Mouse (Mus musculus): ENCODE measurements around the gene Pdk2.

DNA sequence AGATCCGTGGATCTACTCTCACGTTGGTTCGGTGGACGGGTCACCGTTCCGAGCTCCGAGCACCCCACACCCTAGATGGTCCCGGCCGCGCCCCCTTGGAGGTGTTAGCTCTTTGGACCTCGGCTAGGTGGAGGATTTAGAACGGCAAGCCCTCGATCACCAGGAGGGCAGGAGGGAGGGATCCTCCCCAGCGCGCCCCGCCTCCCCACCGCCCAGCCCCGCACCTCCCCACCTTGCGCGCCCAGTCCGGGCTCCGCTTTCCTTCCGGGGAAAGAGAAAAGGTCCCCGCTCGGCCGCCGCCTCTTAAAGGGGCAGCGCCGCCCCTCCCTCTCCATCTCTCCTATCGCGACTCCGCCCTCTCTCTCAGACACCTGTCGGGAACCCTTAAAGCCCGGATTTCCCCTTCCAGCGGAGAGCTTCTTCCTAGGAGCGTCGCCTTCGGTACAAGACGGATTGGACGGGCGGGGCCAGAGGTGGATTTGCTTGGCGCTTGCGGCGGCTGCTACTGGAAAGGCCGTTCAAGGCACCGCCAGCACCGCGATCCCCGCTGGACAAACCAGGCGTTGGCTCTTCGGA, 35.5 kb upstream of the Pdk2 start, which contains the start of gene Itga3:
- TF ChIP-seq CTCF (IDR thresholded peaks at IDR 0.05; ENCODE audit: borderline replicate concordance, insufficient read depth, low read depth, low read length): no peak
- TF ChIP-seq POLR2A (IDR thresholded peaks at IDR 0.05; ENCODE audit: borderline replicate concordance, insufficient read depth, low read length): peak; percentile 47; the same call in 1 of the 2 replicates

All from cerebellum, adult 2 months (tissue).